Mouse (Mus musculus): ENCODE measurements around the gene Igf2r.

Gene Igf2r

GRCm38 (mm10) chr17:12749421-12750367 is 19.8 kb downstream of the Igf2r start:
- DNase-seq, result no peak

- peak; percentile 48 to 69 for DNase-seq
Observed at GRCm38 (mm10) chr17:12745761-12746160, 23.7 kb downstream of the Igf2r start.

- no peak for DNase-seq
Observed at GRCm38 (mm10) chr17:12744071-12744470, 25.4 kb downstream of the Igf2r start.

- peak; percentile 32 to 33 for DNase-seq
Observed at GRCm38 (mm10) chr17:12742151-12742908, 27.1 kb downstream of the Igf2r start.

GRCm38 (mm10) chr17:12741218-12741968 is 28.1 kb downstream of the Igf2r start:
- peak; percentile 62 to 71 for DNase-seq

GRCm38 (mm10) chr17:12740317-12740716 is 29.1 kb downstream of the Igf2r start:
- no peak for DNase-seq

- DNase-seq, result no peak
Observed at GRCm38 (mm10) chr17:12739516-12739915, 29.9 kb downstream of the Igf2r start.

GRCm38 (mm10) chr17:12737934-12738333 is 31.5 kb downstream of the Igf2r start:
- no peak for DNase-seq

GRCm38 (mm10) chr17:12734205-12734857 is 35.1 kb downstream of the Igf2r start:
- no peak for DNase-seq

- no peak for DNase-seq
Observed at GRCm38 (mm10) chr17:12733128-12733527, 36.3 kb downstream of the Igf2r start.

- no peak for DNase-seq
Observed at GRCm38 (mm10) chr17:12728536-12728935, 40.9 kb downstream of the Igf2r start.

- DNase-seq, result no peak
Observed at GRCm38 (mm10) chr17:12727748-12728147, 41.7 kb downstream of the Igf2r start.

GRCm38 (mm10) chr17:12725871-12726270 is 43.6 kb downstream of the Igf2r start:
- no peak for DNase-seq

GRCm38 (mm10) chr17:12724767-12725744 is 44.4 kb downstream of the Igf2r start:
- no peak for DNase-seq

- DNase-seq, result no peak
Observed at GRCm38 (mm10) chr17:12723986-12724766, 45.3 kb downstream of the Igf2r start.

- DNase-seq, result no peak
Observed at GRCm38 (mm10) chr17:12722622-12723021, 46.8 kb downstream of the Igf2r start.

- no peak for DNase-seq
Observed at GRCm38 (mm10) chr17:12721118-12721886, 48.2 kb downstream of the Igf2r start.

GRCm38 (mm10) chr17:12718251-12718650 is 51.2 kb downstream of the Igf2r start:
- DNase-seq, result no peak

GRCm38 (mm10) chr17:12717445-12717844 is 52.0 kb downstream of the Igf2r start:
- no peak for DNase-seq

- DNase-seq, result no peak
Observed at GRCm38 (mm10) chr17:12715032-12715431, 54.4 kb downstream of the Igf2r start.
